Mouse (Mus musculus): ENCODE data around the gene Ccdc163. TPM values are rescaled to one million over a fixed set of nuclear protein-coding genes. Genes with fewer than 3 reads are reported as not detected.

The Ccdc163 gene
- total RNA-seq, 1 experiment from 2014 or later, result 4.7 TPM

DNA sequence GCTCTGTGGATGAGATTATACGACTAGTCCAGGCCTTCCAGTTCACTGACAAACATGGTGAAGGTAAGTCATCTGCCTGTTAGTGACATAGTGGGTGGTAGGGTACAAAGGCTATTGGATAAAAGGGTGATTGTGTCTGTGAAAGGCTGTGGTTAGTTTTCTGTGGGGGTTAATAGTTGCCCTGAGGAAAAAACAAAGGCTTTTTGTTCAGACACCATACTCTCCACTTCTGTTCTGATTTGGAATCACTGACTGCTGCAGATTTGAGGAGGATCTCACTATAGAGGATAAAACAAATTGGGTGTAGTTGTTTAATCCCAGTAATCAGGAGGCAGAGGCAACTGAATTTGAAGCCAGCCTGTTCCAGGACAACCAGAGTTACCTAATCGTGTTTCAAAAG, 14.5 kb upstream of the Ccdc163 start:
- no peak for ATAC-seq (replicated peaks; ENCODE audit: insufficient number of reproducible peaks, low FRiP score, low TSS enrichment, poor library complexity, severe bottlenecking)

DNA sequence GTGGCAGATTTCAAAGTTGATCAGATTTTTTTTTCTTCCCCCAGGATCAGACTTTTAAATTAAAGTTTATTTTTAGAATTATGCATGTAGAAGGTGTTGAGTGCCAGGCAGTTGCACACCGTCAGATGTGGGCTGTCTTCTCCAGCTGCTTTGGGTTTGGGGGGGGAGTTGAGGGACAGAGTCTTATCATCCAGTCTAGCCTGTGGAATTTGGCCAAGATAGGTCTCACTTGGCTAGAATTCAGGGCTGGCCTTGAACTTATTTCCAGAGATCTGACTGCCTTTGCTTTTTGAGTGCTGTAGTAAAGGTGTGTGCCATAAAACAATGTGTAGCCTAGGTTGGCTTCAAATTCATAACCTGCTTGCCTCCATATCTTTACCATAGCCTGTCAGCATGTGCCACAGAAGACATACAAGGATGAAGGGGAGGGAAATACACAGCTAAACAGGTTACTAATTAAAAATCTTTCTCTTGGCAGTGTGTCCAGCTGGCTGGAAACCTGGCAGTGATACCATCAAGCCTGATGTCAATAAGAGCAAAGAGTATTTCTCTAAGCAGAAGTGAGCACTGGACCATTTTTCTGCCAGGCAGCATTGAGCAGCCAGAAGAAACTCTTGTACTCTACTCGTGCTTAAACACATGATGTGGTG, 9.5 kb upstream of the Ccdc163 start:
- no peak for ATAC-seq (replicated peaks; ENCODE audit: insufficient number of reproducible peaks, low FRiP score, low TSS enrichment, poor library complexity, severe bottlenecking)

DNA sequence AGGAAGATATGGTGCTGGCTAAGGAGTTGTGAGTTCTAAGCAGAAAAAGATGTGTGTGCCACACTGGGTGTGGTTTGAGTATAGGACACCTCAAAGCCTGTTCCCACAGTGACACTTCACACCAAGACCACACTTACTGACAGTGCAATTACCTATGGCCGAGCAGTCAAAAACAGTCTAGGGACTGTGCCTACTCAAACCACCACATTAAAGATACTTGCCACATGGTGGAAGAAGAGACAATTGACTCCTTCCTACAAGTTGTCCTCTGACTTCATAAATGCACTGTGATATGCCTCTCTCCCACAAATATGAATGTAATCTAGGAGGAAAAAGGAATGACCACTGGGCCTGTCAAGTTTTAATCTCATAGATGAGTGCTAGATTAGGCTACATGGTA, 7.3 kb upstream of the Ccdc163 start:
- ATAC-seq (replicated peaks; ENCODE audit: insufficient number of reproducible peaks, low FRiP score, low TSS enrichment, poor library complexity, severe bottlenecking), result peak; percentile 42; the same call in 1 of the 2 replicates

DNA sequence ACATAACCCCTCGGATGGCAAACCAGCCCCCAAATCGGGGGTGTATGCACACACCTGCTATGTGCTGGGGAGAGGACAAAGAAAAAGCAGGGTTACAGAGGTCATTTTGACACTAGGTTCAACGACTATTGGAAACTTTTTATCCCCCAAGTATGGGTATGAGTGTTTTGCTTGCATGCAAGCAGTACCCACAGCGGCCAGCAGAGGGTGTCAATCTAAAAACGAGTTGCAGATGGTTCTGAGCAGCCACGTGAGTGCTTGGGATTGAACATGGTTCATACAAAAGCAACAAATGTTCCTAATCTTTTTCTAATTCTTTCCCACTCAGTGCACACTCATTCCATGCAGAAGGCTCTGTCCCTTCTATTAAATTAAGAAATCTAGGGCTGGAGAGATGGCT, 4.5 kb upstream of the Ccdc163 start:
- ATAC-seq (replicated peaks; ENCODE audit: insufficient number of reproducible peaks, low FRiP score, low TSS enrichment, poor library complexity, severe bottlenecking), result peak; percentile 50; the same call in 1 of the 2 replicates

DNA sequence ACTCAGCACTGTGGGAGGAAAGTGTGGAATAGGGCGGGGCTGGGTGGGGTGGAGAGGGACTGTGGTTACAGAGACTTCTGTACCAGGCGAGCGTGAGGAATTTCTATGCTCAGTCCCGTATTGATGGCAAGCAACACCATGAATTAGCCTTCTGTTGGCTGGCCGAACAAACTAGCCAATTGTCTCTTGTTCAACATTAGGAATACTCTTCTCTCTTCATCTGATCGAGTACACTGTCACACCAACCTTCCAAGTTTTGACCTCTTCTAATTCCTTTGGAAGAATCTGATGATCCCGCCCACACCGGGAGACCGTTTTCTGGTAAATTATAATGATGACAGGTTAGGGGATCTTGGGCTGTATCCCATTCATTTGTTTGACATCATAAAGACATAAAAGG, 643 bp upstream of the Ccdc163 start:
- no peak for ATAC-seq (replicated peaks; ENCODE audit: insufficient number of reproducible peaks, low FRiP score, low TSS enrichment, poor library complexity, severe bottlenecking)

DNA sequence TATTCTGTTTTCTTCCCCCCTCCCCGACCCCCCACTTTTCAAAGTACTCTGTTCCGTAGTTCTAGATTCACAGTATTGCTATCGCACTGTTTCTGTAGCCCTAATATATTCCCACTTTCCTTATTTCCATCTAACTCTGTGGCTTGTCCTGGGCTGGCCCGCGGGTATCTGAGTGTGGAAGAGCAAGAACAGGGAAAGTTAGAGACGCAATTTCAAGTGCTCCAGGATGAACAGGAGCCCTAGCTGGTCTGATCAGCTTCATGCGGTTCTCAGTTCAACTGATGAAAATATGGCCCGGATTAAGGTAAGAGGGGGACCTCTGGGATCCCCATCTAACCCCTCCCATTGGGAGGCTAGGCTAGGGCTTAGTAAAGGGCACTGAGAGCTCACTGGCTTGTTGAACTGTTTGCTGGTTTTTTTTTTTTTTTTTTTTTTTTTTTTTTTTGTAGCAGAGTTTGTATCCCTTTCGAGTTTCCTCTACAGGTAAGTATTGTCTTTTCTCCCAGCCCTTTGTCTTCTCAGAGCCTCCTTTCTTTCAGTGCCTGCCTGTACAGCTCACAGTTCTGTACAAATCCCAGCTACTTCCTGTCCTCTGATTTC, 582 bp downstream of the Ccdc163 start:
- no peak for ATAC-seq (replicated peaks; ENCODE audit: insufficient number of reproducible peaks, low FRiP score, low TSS enrichment, poor library complexity, severe bottlenecking)

DNA sequence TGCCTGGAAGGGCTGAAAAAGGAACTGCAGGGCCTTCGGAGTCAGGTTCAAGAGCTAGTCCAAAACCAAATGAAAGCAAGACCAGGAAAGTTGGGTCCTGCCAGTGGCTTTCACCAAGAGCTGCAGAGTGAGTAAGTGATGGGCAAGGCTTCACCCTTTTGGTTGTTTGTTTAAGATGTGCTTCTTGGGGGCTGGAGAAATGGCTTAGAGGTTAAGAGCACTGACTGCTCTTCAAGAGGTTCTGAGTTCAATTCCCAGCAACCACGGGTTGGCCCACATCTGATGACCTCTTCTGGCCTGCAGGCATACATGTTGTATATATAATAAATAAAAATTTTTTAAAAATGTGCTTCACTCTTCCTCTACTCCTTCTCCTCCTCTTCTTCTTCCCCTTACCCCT, 1.8 kb downstream of the Ccdc163 start:
- no peak for ATAC-seq (replicated peaks; ENCODE audit: insufficient number of reproducible peaks, low FRiP score, low TSS enrichment, poor library complexity, severe bottlenecking)

DNA sequence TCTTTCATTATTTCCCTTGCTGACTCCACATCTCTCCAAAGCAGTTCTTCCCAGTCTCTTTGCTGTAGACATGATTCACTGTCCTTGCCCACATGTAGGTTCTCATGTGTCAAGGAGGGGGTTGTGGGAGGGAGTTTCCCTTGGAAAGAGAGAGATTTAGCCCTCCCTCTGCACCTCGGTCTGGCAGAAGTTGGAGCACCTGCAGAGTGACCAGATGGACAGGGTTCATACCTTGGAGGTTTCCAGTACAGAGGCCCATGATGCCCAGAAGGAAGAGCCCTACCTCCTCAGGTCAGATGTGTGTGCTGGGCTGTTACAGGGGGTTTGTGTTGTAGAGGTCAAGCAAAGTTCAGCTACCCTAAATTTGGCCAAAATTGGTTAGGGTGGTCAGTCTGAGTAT, 4.2 kb downstream of the Ccdc163 start:
- ATAC-seq (replicated peaks; ENCODE audit: insufficient number of reproducible peaks, low FRiP score, low TSS enrichment, poor library complexity, severe bottlenecking), result no peak

DNA sequence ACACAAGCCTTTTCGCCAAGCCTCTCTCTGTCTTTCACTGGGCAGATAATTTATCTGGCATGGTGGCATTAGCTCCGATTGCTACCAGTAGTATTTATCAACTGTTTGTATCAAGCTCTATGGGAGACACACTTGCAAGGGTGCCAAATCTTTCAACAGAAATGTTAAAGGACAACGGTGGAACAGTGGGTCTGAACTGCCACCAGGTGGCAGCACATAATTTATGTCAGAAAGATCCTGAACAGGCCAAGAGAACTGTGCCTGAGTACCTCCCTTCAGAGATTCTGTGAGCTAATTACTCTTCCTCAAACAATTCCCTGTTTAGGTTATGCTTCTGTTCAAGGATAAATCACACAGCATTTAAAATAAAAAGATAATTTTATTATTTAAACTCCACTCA, 11.1 kb downstream of the Ccdc163 start:
- ATAC-seq (replicated peaks; ENCODE audit: insufficient number of reproducible peaks, low FRiP score, low TSS enrichment, poor library complexity, severe bottlenecking), result 0 out of 2 replicates have a peak, but pooled peaks have one; percentile 44

DNA sequence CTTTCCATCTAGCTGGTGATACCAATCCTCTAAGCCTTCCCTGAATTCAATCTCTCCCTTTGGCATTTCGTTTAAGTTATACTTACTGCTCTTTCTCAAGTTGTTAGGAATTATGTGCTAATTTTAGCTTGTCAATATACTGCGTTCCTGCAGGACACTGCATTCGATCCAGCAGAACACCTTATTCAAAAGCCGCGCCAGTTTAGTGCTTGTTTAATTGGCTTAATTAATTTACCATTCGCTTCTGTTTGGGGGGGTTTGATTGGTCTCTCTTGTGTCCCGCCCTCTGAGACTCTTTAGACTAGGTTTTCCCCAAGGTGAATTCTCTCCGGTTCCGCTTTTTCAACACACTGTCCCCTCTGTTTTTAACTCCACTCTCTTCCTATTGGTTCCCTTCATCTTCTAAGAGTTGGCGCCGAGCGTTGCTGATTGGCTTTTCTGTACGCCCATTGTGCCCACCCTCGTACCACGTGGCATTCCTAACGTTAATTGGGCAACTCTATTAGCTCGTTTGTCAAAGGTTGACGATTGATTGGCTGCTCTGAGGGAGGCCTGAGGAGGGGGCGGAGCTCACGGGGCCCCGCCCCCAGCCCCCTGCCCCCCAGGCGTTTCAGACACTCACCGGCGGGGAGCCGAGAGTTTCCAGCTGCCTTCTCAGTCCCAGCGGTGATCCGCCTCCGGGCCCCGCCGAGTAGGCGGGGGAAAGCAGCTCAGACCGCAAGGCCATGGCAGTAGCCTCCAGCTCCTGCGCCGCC, 12.2 kb downstream of the Ccdc163 start, which contains the start of gene Tesk2:
TSS of gene Tesk2 (plus strand) at position 606 of the 755 bp plus-strand sequence.
- ATAC-seq (replicated peaks; ENCODE audit: insufficient number of reproducible peaks, low FRiP score, low TSS enrichment, poor library complexity, severe bottlenecking), result peak; percentile 98

DNA sequence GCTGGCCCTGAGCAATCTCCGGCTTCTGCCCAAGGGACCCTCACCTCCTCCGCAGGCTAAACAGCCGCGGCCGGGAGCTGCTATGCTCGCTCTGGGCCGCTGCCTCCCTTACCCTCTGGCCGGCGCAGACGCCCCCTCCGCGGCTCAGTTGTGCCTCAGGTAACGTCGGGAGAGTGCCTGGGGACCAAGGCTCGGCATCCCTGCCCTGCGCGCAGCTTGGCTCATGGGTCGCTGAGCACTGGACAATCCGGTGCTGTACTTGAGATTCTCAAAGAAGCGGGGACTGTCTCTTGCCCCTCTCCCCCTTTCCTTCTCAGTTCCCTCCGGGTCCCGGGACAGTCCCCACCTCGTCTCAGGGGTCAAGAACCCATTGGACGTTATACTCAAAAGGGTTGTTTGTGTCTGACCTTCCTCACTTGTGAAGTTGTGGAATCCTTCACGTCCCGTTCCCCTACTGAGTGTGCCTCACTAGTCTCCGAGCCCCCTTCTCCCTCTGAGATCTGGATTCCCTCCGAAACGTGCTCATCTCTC, 12.9 kb downstream of the Ccdc163 start:
- ATAC-seq (replicated peaks; ENCODE audit: insufficient number of reproducible peaks, low FRiP score, low TSS enrichment, poor library complexity, severe bottlenecking), result 0 out of 2 replicates have a peak, but pooled peaks have one; percentile 3

DNA sequence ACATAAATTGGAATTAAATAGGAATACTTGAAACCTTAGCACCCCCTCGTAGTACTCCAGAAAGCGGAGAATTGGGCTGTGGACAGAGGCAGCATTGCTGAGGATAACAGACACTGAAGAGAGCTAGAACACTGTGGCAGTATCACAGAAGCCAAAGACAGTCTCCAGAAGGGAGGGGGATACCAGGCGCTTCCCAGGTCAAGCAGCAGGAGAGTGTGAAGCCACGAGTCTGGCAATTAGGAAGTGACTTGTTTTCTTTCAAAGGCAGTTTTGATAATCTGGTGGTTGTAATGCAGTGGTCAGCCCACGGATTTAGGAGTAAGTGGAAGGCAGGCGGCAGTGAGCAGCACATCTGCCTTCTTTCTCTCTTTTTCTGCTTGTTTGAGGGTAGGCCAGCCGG, 13.9 kb downstream of the Ccdc163 start:
- no peak for ATAC-seq (replicated peaks; ENCODE audit: insufficient number of reproducible peaks, low FRiP score, low TSS enrichment, poor library complexity, severe bottlenecking)

DNA sequence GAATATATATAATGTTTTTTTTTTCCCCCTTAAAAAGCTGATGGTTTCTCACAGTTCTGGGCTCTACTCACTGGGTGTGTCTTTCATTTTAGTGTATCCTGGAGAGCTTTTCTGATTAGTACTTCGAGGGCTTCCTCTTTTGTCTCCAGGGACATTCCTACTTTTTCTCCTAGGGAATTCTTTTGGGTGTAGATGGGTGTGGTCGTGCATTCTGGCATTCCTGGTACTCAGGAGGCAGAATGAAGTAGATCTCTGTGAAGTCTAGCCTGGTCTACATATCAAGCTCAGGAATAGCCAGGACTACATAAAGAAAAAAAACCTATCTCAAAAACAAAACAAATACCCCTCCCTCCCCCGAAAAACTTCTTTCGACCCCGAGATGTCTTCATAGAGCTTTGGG, 17.1 kb downstream of the Ccdc163 start:
- no peak for ATAC-seq (replicated peaks; ENCODE audit: insufficient number of reproducible peaks, low FRiP score, low TSS enrichment, poor library complexity, severe bottlenecking)

DNA sequence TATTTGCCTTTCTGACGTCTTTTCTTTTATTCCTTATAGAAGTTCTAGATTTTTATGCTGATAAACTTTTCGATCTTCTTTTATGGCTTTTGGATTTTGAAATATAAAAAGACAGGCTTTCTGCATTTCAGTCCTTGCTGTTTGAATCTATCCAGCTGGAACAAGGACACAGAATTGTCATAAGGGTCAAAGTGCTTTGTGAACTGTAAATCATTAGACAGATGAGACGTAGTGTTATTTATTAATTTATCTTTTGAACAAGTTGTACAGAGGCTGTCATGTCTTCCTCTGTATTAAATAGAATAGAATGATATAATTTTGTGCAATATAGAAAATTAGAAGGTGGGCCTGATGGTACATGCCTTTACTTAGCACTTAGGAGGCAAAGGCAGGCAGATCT, 19.1 kb downstream of the Ccdc163 start:
- ATAC-seq (replicated peaks; ENCODE audit: insufficient number of reproducible peaks, low FRiP score, low TSS enrichment, poor library complexity, severe bottlenecking), result no peak

DNA sequence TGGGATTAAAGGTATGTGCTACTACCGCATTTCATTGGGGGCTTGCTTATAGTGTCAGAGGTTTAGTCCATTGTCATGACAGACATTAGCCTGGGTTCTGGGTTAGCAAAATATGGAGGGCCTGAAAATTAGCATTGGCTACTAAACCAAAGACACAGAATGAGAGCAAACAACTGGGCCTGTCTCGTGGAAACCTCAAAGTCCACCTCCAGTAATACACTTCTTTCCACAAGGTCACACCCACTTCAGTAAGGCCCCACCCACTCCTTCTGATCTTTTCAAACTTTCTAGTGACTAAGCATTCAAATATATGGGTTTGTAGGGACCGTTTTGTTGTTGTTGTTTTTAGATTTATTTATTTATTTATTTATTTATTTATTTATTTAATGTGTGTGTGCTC, 21.2 kb downstream of the Ccdc163 start:
- no peak for ATAC-seq (replicated peaks; ENCODE audit: insufficient number of reproducible peaks, low FRiP score, low TSS enrichment, poor library complexity, severe bottlenecking)

DNA sequence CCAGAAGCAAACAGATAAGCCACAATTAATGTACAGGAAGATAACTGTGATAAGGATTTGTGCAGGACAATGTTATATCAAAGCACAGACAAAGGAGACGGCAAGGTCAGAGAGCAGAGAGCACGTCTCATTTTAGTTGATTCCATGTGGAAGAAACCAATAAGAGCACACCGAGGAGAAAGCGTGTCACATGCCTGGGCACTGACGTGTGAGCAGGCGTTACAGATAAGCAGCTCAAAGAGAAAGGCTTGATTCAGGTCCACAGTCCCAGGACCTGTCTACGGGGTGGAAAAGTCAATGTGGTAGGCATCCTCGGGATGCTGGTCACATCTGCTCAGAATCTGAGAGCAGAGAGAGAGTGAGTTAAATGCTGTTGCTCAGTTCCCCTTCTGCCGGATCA, 22.8 kb downstream of the Ccdc163 start:
- no peak for ATAC-seq (replicated peaks; ENCODE audit: insufficient number of reproducible peaks, low FRiP score, low TSS enrichment, poor library complexity, severe bottlenecking)

DNA sequence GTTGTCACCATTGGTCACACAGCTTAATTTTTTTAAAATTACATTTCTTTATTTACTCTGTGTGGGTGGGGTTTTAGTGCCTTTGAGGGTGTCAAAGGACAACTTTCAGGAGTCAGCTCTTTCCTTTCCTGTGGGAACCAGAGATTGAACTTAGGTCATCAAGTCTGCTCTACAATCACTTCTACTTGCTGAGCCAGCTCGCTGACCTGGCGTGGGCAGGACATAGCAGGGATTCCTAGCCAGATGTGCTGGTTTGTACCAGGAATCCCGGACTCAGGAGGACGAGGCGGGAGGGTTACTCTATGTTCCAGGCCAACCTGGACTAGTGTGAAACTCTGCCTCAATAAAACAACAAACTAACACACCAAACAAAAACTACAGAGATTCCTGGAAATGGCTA, 24.0 kb downstream of the Ccdc163 start:
- no peak for ATAC-seq (replicated peaks; ENCODE audit: insufficient number of reproducible peaks, low FRiP score, low TSS enrichment, poor library complexity, severe bottlenecking)

DNA sequence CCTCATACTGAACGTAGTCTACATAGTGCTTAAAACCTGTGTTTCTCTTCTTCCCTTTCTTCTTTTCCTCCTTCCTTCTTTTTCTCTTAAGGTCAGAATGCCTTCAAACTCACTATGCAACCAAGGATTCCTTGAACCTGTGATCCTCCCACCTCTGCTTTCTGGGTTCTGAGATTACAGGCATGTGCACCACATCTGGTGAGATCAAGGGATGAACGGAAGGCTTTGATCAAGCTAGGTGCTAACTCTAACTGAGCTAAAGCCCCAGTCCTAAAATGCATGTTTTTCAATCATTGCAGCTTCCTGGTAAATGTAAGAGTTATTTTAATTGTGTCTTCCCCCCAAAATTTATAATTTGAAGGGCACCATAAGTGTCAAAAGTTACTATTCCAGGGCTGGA, 26.7 kb downstream of the Ccdc163 start:
- no peak for ATAC-seq (replicated peaks; ENCODE audit: insufficient number of reproducible peaks, low FRiP score, low TSS enrichment, poor library complexity, severe bottlenecking)

DNA sequence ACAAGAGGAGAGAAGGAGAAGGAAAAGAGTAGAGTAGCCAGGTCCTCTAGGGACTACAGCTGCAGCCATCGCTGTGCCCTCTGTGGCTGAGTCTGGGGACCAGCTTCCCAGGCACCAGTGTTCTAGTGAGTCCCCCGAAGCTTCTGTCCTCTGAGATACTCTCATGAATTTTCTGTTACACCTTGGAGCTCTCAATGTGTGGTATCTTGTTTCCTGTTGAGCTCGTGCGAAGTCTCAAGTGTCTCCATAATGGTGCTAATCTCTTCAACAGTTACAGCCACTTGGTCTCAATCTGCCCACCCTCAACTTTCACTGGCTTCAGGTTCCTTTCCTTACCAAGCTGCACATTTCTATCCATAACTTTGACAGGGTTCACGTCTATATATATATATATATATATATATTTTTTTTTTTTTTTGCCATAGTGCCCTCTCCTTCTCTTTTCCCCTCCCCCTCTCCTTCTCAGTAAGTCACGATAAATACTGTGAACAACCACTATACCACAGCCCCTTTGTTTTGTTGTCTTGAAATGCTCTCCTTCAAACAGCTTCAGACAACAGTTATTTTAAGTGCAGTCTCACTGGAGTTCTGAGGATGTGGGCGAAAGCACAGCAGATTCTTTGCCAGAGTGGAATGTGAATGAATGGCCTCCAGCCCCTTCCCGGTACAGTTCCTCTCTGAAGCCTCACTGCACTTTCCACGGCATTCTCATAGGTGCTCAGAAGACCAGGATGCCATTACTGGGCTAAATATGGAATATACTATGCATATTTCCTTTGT, 30.9 kb downstream of the Ccdc163 start:
- no peak for ATAC-seq (replicated peaks; ENCODE audit: insufficient number of reproducible peaks, low FRiP score, low TSS enrichment, poor library complexity, severe bottlenecking)

All from monocyte, adult 5-6 weeks (primary cell).